In genomic region chr11:20038723-20039122, GRCm38 (mm10) we compare ENCODE assay signal across 9 mouse cellular contexts.
DNase-seq lines count a peak whose midpoint lies in the region; TF ChIP-seq lines count a peak whose summit lies in the region.
"Had no signal": no experiment of that assay in that cellular context is flagged by ENCODE, and none has a peak within 500 bp of the region (broad histone marks: within the 10 kb centered on the region; RNA-seq: fewer than 3 reads in every experiment).

No protein-coding gene starts in this region.

- TF ChIP-seq POLR2A in olfactory bulb, adult 2 months (IDR thresholded peaks at IDR 0.05; ENCODE audit: insufficient read depth, low read depth, low read length): no peak

- peaks cover 58% of the 10 kb centered on the region for H3K4me1 ChIP-seq in olfactory bulb, adult 2 months (ENCODE audit: control insufficient read depth, insufficient read depth, low read length)

- TF ChIP-seq CTCF in layer of hippocampus, adult 2 months (conservative IDR thresholded peaks at IDR 0.05): no peak
- TF ChIP-seq CTCF in olfactory bulb, adult 2 months (IDR thresholded peaks at IDR 0.05; ENCODE audit: insufficient read depth, low read depth, low read length): no peak

- WGBS in olfactory bulb, adult 2 months: 6% methylated on average over 8 of the region's 8 CpGs

- peak; percentile 56 to 69 for DNase-seq in layer of hippocampus, adult 2 months (ENCODE audit: low spot score in 2 of 2)
- DNase-seq in layer of hippocampus, postnatal 10 days (ENCODE audit: low spot score in 2 of 2): no peak
- DNase-seq in cerebellum, postnatal 10 days: peak; percentile 73 to 76
- peak; percentile 63 for DNase-seq in left cerebral cortex, adult 11 months (ENCODE audit: low spot score)
- no peak for DNase-seq in gastrocnemius, postnatal 36 days
- no peak for DNase-seq in adrenal gland, adult 2 months
- no peak for DNase-seq in heart, adult 8-10 months (ENCODE audit: low spot score)

- intact Hi-C loops in gastrocnemius, postnatal 36 days (cut with DNase I): loop anchor here (10.0 kb wide), 1 partner anchor 204 kb away; no protein-coding TSS in a partner anchor

- peak overlapping the region; percentile 91 for H3K27ac ChIP-seq in layer of hippocampus, adult 2 months
- H3K27ac ChIP-seq in olfactory bulb, adult 2 months (ENCODE audit: insufficient read depth, low read depth, low read length): peak overlapping the region; percentile 73

- peak overlapping the region; percentile 6; the same call in 1 of the 2 replicates for H3K4me3 ChIP-seq in layer of hippocampus, adult 2 months
- no peak overlapping the region for H3K4me3 ChIP-seq in olfactory bulb, adult 2 months (ENCODE audit: insufficient read depth, low read depth, low read length)
- H3K4me3 ChIP-seq: megakaryocyte, embryonic 14.5 days had no signal

Comparison
In these comparisons a context has a peak if more than half of its experiments do, and no peak if none do; other contexts are left out.
1. DNase-seq: peak in layer of hippocampus, adult 2 months (2 of 2), cerebellum, postnatal 10 days (2 of 2) and left cerebral cortex, adult 11 months (single experiment); none in layer of hippocampus, postnatal 10 days (0 of 2), gastrocnemius, postnatal 36 days (0 of 2), adrenal gland, adult 2 months (single experiment) and heart, adult 8-10 months (single experiment).